Mouse (Mus musculus): ENCODE measurements around the gene C1qtnf4.

GRCm38 (mm10) chr2:90847681-90848050 is 38.0 kb upstream of the C1qtnf4 start:
- no peak for TF ChIP-seq POLR2A (IDR thresholded peaks at IDR 0.05; ENCODE audit: control insufficient read depth, extremely low read depth, insufficient read depth, low read length, poor library complexity)
- no peak for TF ChIP-seq CTCF (IDR thresholded peaks at IDR 0.05; ENCODE audit: borderline replicate concordance, control insufficient read depth, extremely low read depth, insufficient read depth, low read length, poor library complexity)

Measured in thymus, adult 2 months (tissue).